Mouse (Mus musculus) liver, embryonic 14.5 days (tissue): ENCODE data around the gene Dnmt3b.

Experiments
- CTCF ChIP-seq: IDR thresholded peaks from 2 replicates; pipeline ENCODE4 v1.5.1; 2016; ENCODE audit warnings: antibody characterized with exemption, low read depth, control low read depth
- EP300 ChIP-seq: IDR thresholded peaks from 2 replicates; pipeline ENCODE4 v1.6.1; 2016; ENCODE audit warnings: antibody characterized with exemption, low read depth

DNA sequence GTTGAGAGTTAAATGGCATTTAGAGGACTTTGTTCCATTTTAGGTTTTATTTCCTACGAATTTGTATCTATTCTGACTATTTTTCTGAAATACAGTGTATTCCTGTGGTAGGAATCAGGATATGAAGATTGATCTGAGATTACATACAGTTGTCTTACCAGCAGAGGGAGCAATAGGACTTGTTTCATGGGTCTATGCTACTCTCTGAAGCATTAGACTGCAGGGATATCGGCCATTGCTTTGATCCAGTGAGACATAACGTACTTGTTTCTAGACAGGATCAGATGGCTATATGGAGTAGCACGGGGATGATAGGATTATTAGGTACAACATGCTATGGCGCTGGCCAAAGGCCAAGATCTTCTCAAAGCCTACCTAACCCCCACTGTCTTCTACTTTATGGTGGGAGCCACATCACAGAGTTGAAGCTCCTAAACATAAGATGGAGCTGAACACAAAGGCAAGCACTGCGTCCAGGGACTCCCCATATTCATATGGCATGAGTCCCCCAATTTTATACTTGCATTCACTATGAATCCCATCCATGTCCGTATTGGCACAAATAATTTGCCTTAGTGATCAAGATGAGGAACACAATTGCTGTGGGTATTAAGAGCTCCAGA is 19.6 kb downstream of the Dnmt3b start:
- TF ChIP-seq CTCF (peak; percentile 65), EP300 (no peak)
